Mouse (Mus musculus) E14TG2a.4 (cell line): ENCODE results near the gene Spata31d1a.

Source experiments
- CTCF ChIP-seq: conservative IDR thresholded peaks from 2 replicates; pipeline ENCODE4 v1.5.1; 2014; ENCODE audit warnings: low read length
- NANOG ChIP-seq: IDR thresholded peaks from 2 replicates; pipeline ENCODE4 v1.6.1; 2014; ENCODE audit warnings: borderline replicate concordance, low read length, mixed read lengths
- POU5F1 ChIP-seq: IDR thresholded peaks from 2 replicates; pipeline ENCODE4 v1.6.1; 2014; ENCODE audit warnings: low read length, borderline replicate concordance

DNA sequence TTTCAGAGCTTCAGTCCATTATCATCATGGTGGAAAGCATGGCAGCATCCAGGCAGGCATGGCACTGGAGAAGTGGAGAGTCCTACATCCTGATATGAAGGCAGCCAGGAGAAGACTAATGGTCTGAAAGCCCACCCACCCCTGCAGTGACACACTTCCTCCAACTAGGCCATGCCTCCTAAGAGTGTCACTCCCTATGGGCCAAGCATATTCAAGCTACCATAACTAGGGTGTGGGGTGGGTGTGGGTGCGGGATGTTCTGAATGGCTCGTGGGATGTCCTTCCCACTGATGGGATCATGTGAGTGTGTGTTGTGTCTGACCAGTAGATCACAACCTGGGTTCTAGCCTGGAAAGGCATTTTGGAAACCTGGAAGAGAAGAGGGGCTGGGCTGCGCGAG lies 23.8 kb upstream of the Spata31d1a start:
- TF ChIP-seq CTCF: no peak
- TF ChIP-seq NANOG: no peak
- no peak for TF ChIP-seq POU5F1
